Mouse (Mus musculus) midbrain, postnatal 0 days (tissue): ENCODE measurements around the gene Podnl1. TPM values are rescaled to one million over a fixed set of nuclear protein-coding genes. Genes with fewer than 3 reads are reported as not detected.

Experiments
- ATAC-seq: fragments of 200-750 bp; cut with Nextera tagmentation; 2 replicates; pipeline ENCODE4 v1.8.0; 2017; ENCODE audit warnings: moderate number of reproducible peaks, mild to moderate bottlenecking, moderate TSS enrichment, moderate library complexity; ENCODE audit not compliant: low FRiP score
- DNase-seq: peaks from one replicate; pipeline ENCODE4 v3.0.0-alpha.2; 2015; ENCODE audit warnings: low spot score
- H3K27ac ChIP-seq: fragments of 300-500 bp; sonication (generic); 2 replicates; pipeline ENCODE4 v1.5.1; 2014; ENCODE audit warnings: low read depth, mild to moderate bottlenecking, low read length, mixed read lengths
- H3K27me3 ChIP-seq: fragments of 300-500 bp; sonication (generic); 2 replicates; pipeline ENCODE4 v1.6.1; 2014; ENCODE audit warnings: low read length, control low read depth, mixed read lengths; ENCODE audit not compliant: insufficient read depth
- H3K36me3 ChIP-seq: fragments of 300-500 bp; sonication (generic); 2 replicates; pipeline ENCODE4 v1.6.1; 2014; ENCODE audit warnings: low read length, control low read depth, mixed read lengths; ENCODE audit not compliant: insufficient read depth
- H3K4me1 ChIP-seq: fragments of 300-500 bp; sonication (generic); 2 replicates; pipeline ENCODE4 v1.6.1; 2014; ENCODE audit warnings: mild to moderate bottlenecking, control low read depth, antibody characterized with exemption, low read length, mixed read lengths; ENCODE audit not compliant: insufficient read depth
- H3K4me2 ChIP-seq: fragments of 300-500 bp; sonication (generic); 2 replicates; pipeline ENCODE4 v1.6.1; 2014; ENCODE audit warnings: low read depth, mild to moderate bottlenecking, low read length, mixed read lengths; ENCODE audit not compliant: poor library complexity, severe bottlenecking
- H3K4me3 ChIP-seq: fragments of 300-500 bp; sonication (generic); 2 replicates; pipeline ENCODE4 v1.5.1; 2014; ENCODE audit warnings: low read depth, mild to moderate bottlenecking, low read length, moderate library complexity
- H3K9ac ChIP-seq: fragments of 300-500 bp; sonication (generic); replicated peaks from 2 replicates; pipeline ENCODE4 v1.6.1; 2014; ENCODE audit warnings: mild to moderate bottlenecking, low read length, moderate library complexity, mixed read lengths; ENCODE audit not compliant: poor library complexity, severe bottlenecking
- H3K9me3 ChIP-seq: fragments of 300-500 bp; sonication (generic); 2 replicates; pipeline ENCODE4 v1.6.1; 2016; ENCODE audit warnings: low read length, control low read depth
- CTCF ChIP-seq: IDR thresholded peaks from 2 replicates; pipeline ENCODE4 v1.5.1; 2016; ENCODE audit warnings: antibody characterized with exemption, mild to moderate bottlenecking
- WGBS: fragments of 180-500 bp; shearing (Covaris S2); extraction: QIAGEN DNeasy Blood & Tissue Kit; methylation state at CpG from one replicate; pipeline ENCODE4 v1.1.7; 2014; 5-methylcytosine and 5-hydroxymethylcytosine counted together
- polyA plus RNA-seq: library from polyadenylated mRNA; unstranded; fragments of >200 nt; fragmentation: Nextera tagmentation; extraction: Ambion mirVana; gene quantifications from 2 replicates; pipeline ENCODE4 v1.2.1, GENCODE M21; 2015
- total RNA-seq: library from RNA; depleted of rRNA; stranded (reverse); fragments of >200 nt; gene quantifications from 2 replicates; pipeline ENCODE4 v1.2.3, GENCODE M21; 2014

Gene Podnl1
- total and polyA plus RNA-seq, 2 experiments from 2014 or later, result 0.05 to 0.56 TPM

DNA sequence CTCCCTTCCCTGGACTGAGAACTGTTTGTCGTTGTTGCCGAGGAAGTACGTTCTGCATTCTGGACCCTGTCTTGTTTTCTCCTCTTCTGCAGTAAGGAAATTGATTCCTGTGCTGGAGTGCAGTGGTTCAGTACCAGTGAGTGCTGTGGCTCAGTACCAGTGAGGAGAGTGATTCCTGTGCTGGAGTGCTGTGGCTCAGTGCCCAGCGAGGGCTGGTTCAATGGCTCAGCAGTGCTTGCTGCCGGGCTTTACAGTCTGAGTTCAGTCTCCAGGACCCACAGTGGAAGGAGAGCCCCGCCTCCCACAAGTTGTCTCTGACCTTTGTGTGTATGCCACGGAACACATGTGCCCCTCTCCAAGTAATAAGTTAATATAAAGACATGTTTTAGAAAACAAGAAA lies 38.6 kb upstream of the Podnl1 start:
- H3K27ac ChIP-seq, result no peak overlapping the region
- WGBS, result 91% methylated on average over 7 of the region's 7 CpGs

DNA sequence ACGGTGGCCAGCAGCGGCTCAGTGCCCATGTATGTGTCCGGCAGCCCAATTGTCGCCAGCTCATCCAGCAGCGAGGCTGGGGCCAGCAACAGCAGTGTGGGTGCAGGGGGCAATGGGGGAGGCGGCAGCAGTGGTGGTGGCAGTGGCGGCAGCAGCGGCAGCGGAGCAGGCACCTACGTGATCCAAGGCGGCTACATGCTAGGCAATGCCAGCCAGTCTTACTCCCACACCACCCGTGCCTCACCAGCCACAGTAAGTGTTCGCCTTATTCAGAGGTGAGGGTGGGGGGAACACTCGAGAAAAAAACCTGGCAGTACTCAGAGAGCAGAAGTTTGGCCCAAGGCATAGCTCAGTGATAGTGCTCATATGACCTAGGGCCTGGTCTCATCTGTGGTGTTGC lies 38.0 kb upstream of the Podnl1 start:
- whole genome bisulfite sequencing, result 96% methylated on average over 14 of the region's 14 CpGs
- peaks cover 81% of the 10 kb centered on the region for H3K36me3 ChIP-seq
- H3K4me3 ChIP-seq, result no peak overlapping the region
- H3K4me2 ChIP-seq, result no peak overlapping the region
- H3K27me3 ChIP-seq, result no peaks in the 10 kb centered on the region
- no peak overlapping the region for H3K9ac ChIP-seq
- no peak for DNase-seq
- no peaks in the 10 kb centered on the region for H3K4me1 ChIP-seq
- H3K9me3 ChIP-seq, result no peaks in the 10 kb centered on the region
- no peak for TF ChIP-seq CTCF
- no peak overlapping the region for H3K27ac ChIP-seq
- no peak for ATAC-seq

More for the DNA sequence above, 38.6 kb upstream of the Podnl1 start:
- ATAC-seq (no peak), DNase-seq (no peak)
- H3K4me2 ChIP-seq, result no peak overlapping the region
- no peaks in the 10 kb centered on the region for H3K27me3 ChIP-seq
- no peak overlapping the region for H3K4me3 ChIP-seq
- H3K9me3 ChIP-seq, result no peaks in the 10 kb centered on the region
- no peaks in the 10 kb centered on the region for H3K4me1 ChIP-seq
- H3K36me3 ChIP-seq, result peaks cover 82% of the 10 kb centered on the region
- H3K9ac ChIP-seq, result no peak overlapping the region
- no peak for TF ChIP-seq CTCF

DNA sequence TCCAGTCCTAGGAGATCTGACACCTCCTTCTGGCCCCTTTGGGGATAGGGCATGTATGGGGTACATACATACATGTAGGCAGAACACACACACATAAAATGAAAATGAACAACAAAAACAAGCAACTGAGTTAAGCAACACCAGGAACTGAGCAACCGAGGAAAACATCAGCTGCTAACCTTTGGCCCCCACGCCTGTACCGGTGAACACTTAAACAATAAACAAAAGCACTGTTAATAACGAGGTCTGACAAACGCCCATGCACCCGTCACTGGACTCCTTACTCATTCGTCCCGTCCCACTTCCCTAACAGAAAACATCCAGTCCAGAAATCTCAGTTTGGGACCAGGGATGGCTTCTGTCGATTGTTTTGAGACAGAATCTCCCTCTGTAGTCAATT lies 36.5 kb upstream of the Podnl1 start:
- Histone ChIP-seq H3K4me3 (no peak overlapping the region), H3K9ac (no peak overlapping the region), H3K36me3 (peaks cover 80% of the 10 kb centered on the region), H3K9me3 (no peaks in the 10 kb centered on the region), H3K4me2 (no peak overlapping the region), H3K27ac (no peak overlapping the region), H3K4me1 (no peaks in the 10 kb centered on the region), H3K27me3 (no peaks in the 10 kb centered on the region)
- no peak for DNase-seq
- WGBS, result 87% methylated on average over 9 of the region's 9 CpGs
- TF ChIP-seq CTCF, result no peak
- no peak for ATAC-seq

DNA sequence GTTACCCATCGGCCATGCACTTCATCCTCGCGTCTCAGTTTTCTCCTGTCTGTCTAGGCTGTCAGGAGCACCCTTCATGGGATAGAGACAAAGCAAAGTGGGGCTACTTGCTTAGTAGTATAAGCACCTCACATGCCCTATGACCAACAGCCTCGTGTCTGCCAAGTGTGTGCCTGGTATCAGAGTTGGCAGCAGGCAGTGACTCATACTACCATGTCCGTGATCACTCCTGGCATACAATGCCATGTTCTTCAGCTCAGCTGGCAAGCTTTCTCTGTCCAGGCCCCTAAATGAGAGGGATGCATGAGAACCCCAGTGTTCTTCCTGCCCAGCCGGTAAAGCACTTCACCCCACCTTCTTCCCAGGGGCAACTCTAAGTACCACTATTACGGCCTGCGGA lies 35.2 kb upstream of the Podnl1 start:
- H3K4me3 ChIP-seq, result no peak overlapping the region
- H3K36me3 ChIP-seq, result peaks cover 80% of the 10 kb centered on the region
- no peak for ATAC-seq
- WGBS, result 90% methylated on average over 8 of the region's 8 CpGs
- no peak for TF ChIP-seq CTCF
- H3K4me1 ChIP-seq, result no peaks in the 10 kb centered on the region
- H3K27ac ChIP-seq, result no peak overlapping the region
- H3K9me3 ChIP-seq, result no peaks in the 10 kb centered on the region
- no peak overlapping the region for H3K4me2 ChIP-seq
- DNase-seq, result no peak
- no peaks in the 10 kb centered on the region for H3K27me3 ChIP-seq
- H3K9ac ChIP-seq, result no peak overlapping the region

DNA sequence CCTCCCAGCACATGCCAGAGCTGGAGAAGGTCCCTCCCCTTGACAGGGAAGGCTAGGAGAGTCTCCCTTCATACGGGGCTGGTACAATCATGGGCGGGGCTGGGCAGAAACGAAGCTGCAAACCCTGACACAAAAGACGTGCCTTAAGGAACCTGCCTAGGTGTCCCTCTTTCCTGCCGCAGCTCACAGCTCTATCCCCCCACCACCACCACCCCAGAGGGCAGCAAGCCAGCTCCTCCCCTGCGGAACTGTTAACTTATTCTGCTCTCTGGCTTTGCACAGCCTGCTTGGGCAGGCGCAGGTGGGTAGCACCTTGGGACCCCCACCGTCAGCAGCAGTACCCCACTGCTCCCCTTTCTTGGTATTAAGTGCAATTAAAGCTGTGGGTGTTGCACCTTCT lies 29.7 kb upstream of the Podnl1 start:
- Histone ChIP-seq H3K4me1 (no peaks in the 10 kb centered on the region), H3K9ac (no peak overlapping the region), H3K9me3 (no peaks in the 10 kb centered on the region), H3K4me3 (no peak overlapping the region), H3K27me3 (no peaks in the 10 kb centered on the region), H3K27ac (no peak overlapping the region), H3K36me3 (peaks cover 69% of the 10 kb centered on the region), H3K4me2 (no peak overlapping the region)
- no peak for TF ChIP-seq CTCF
- ATAC-seq, result 0 out of 2 replicates have a peak, but pooled peaks have one; percentile 3
- no peak for DNase-seq
- 69% methylated on average over 8 of the region's 8 CpGs for WGBS

GRCm38 (mm10) chr8:84098376-84098775 lies 27.4 kb upstream of the Podnl1 start:
- no peak for TF ChIP-seq CTCF
- ATAC-seq (no peak), DNase-seq (no peak)
- H3K4me1 ChIP-seq, result peaks cover 8% of the 10 kb centered on the region
- H3K4me3 ChIP-seq, result no peak overlapping the region
- H3K27ac ChIP-seq, result no peak overlapping the region
- no peaks in the 10 kb centered on the region for H3K9me3 ChIP-seq
- WGBS, result 95% methylated on average over 7 of the region's 7 CpGs
- no peaks in the 10 kb centered on the region for H3K27me3 ChIP-seq
- H3K4me2 ChIP-seq, result no peak overlapping the region
- peaks cover 60% of the 10 kb centered on the region for H3K36me3 ChIP-seq
- no peak overlapping the region for H3K9ac ChIP-seq
